Mouse (Mus musculus) heart, adult 2 months (tissue): ENCODE measurements around the gene Btbd6.

Experiments
- CTCF ChIP-seq: fragments of 200-600 bp; IDR thresholded peaks from 2 replicates; pipeline ENCODE4 v1.8.1; 2022; ENCODE audit warnings: antibody characterized with exemption, mild to moderate bottlenecking, moderate library complexity
- POLR2A ChIP-seq: fragments of 200-500 bp; IDR thresholded peaks from 2 replicates; pipeline ENCODE4 v1.6.1; 2011; ENCODE audit warnings: mild to moderate bottlenecking, low read depth, low read length, control low read depth; ENCODE audit not compliant: insufficient read depth

- TF ChIP-seq CTCF (no peak), POLR2A (no peak)
Measured at GRCm38 (mm10) chr12:112938366-112938765, 37.9 kb upstream of the Btbd6 start.
